Mouse (Mus musculus) gastrocnemius, postnatal 14 days (tissue): ENCODE measurements around the gene Lamtor1. TPM values are rescaled to one million over a fixed set of nuclear protein-coding genes. Genes with fewer than 3 reads are reported as not detected.
"Not testable (repeated sequence)": the region's sequence is repeated elsewhere in the genome, so short reads cannot be mapped to it uniquely, and the experiment has no call there.

Experiments
- DNase-seq: peaks from one replicate; pipeline ENCODE4 v3.0.0; 2021; ENCODE audit warnings: mixed read lengths
- intact Hi-C: fragments of 180-260 bp; cut with DNase I; formaldehyde crosslinking; loops from one replicate; pipeline ENCODE4 v1.15.1; 2025; ENCODE audit warnings: low total_unique reads
- total RNA-seq, 2 experiments: library from RNA; stranded (reverse); gene quantifications; 2 replicates each; pipeline ENCODE4 v1.2.3; 2021

Gene Lamtor1
- total RNA-seq, 2 experiments from 2014 or later: 101 to 102 TPM

- no peak for DNase-seq
- intact Hi-C loops: loop anchor here (10.0 kb wide), 1 partner anchor 221 kb away; no protein-coding TSS in a partner anchor
Measured at GRCm38 (mm10) chr7:101895695-101896094, 10.0 kb upstream of the Lamtor1 start.

GRCm38 (mm10) chr7:101896104-101897066 is 9.3 kb upstream of the Lamtor1 start:
- peak; percentile 97 for DNase-seq
- intact Hi-C loops: loop anchor here (10.0 kb wide), 1 partner anchor 222 kb away; no protein-coding TSS in a partner anchor

- DNase-seq: no peak
- intact Hi-C loops: no loop called here
Measured at GRCm38 (mm10) chr7:101900331-101901097, 5.2 kb upstream of the Lamtor1 start.

- intact Hi-C loops: no loop called here
- DNase-seq: no peak
Measured at GRCm38 (mm10) chr7:101901969-101902368, 3.7 kb upstream of the Lamtor1 start.

GRCm38 (mm10) chr7:101902846-101903245 is 2.9 kb upstream of the Lamtor1 start:
- intact Hi-C loops: no loop called here
- no peak for DNase-seq

GRCm38 (mm10) chr7:101906287-101906681 is 580 bp downstream of the Lamtor1 start, which contains the start of gene Tomt:
Gene Tomt, minus strand, starts transcription at chr7:101906359.
- DNase-seq: no peak
- intact Hi-C loops: no loop called here

- DNase-seq: no peak
- intact Hi-C loops: no loop called here
Measured at GRCm38 (mm10) chr7:101906696-101907095, 992 bp downstream of the Lamtor1 start.

GRCm38 (mm10) chr7:101908367-101908766 is 2.7 kb downstream of the Lamtor1 start:
- intact Hi-C loops: no loop called here
- peak; percentile 61 for DNase-seq

GRCm38 (mm10) chr7:101910138-101910537 is 4.4 kb downstream of the Lamtor1 start:
- DNase-seq: peak; percentile 53
- intact Hi-C loops: no loop called here

GRCm38 (mm10) chr7:101911982-101912381 is 6.3 kb downstream of the Lamtor1 start:
- DNase-seq: no peak
- intact Hi-C loops: no loop called here

GRCm38 (mm10) chr7:101918071-101918470 is 12.4 kb downstream of the Lamtor1 start:
- DNase-seq: peak; percentile 59
- intact Hi-C loops: loop anchor here (5.0 kb wide), 1 partner anchor 159 kb away; no protein-coding TSS in a partner anchor

GRCm38 (mm10) chr7:101925892-101926291 is 20.2 kb downstream of the Lamtor1 start:
- intact Hi-C loops, DNase-seq: not testable (repeated sequence)

- DNase-seq: no peak
- intact Hi-C loops: no loop called here
Measured at GRCm38 (mm10) chr7:101928093-101928492, 22.4 kb downstream of the Lamtor1 start.

GRCm38 (mm10) chr7:101932551-101932950 is 26.8 kb downstream of the Lamtor1 start:
- intact Hi-C loops: no loop called here
- no peak for DNase-seq

- intact Hi-C loops: no loop called here
- no peak for DNase-seq
Measured at GRCm38 (mm10) chr7:101933300-101933699, 27.6 kb downstream of the Lamtor1 start.

- intact Hi-C loops: no loop called here
- DNase-seq: peak; percentile 96
Measured at GRCm38 (mm10) chr7:101933751-101934240, 28.1 kb downstream of the Lamtor1 start, which contains the start of the genes Lrrc51 and Numa1. Gene Lrrc51, minus strand, starts transcription at chr7:101933895. Gene Numa1, plus strand, starts transcription at chr7:101934111.

- DNase-seq: no peak
- intact Hi-C loops: loop anchor here (5.0 kb wide), 1 partner anchor 36 kb away; no protein-coding TSS in a partner anchor
Measured at GRCm38 (mm10) chr7:101935957-101936356, 30.3 kb downstream of the Lamtor1 start.

GRCm38 (mm10) chr7:101936996-101937395 is 31.3 kb downstream of the Lamtor1 start:
- DNase-seq: no peak
- intact Hi-C loops: loop anchor here (5.0 kb wide), 1 partner anchor 35 kb away; no protein-coding TSS in a partner anchor

GRCm38 (mm10) chr7:101937569-101937968 is 31.9 kb downstream of the Lamtor1 start:
- intact Hi-C loops: loop anchor here (5.0 kb wide), 1 partner anchor 35 kb away; no protein-coding TSS in a partner anchor
- DNase-seq: no peak
